Mouse (Mus musculus): ENCODE data around the gene Rad54l. TPM values are rescaled to one million over a fixed set of nuclear protein-coding genes. Genes with fewer than 3 reads are reported as not detected.

Rad54l gene
- polyA plus RNA-seq, 1 experiment from 2014 or later = 1.5 TPM

DNA sequence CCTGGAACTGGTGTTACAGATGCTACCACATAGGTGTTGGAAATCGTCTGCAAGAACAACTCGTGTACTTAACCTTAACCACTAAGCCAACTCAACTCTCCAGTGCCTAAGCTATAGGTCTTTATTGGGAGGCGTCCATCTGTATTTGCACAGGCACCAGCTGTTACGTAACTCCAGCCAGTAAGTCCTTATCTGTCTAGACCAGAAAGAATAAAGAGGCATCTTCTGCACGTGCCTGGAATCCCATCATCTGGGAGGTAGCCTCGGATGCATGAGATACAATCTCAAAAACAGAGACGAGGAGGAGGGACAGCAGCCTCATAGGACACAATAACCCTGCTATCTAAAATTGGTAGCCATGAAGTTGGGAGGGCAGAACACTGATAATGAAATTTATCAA is 22.5 kb downstream of the Rad54l start:
- DNase-seq (ENCODE audit: low spot score) (no peak), ATAC-seq (no peak)
- no peak overlapping the region for H3K27ac ChIP-seq (ENCODE audit: low read length)
- H3K27me3 ChIP-seq (replicated peaks; ENCODE audit: insufficient read depth, low read length) = no peaks in the 10 kb centered on the region
- peaks cover 32% of the 10 kb centered on the region for H3K36me3 ChIP-seq (ENCODE audit: insufficient read depth, low read length)
- no peak overlapping the region for H3K4me2 ChIP-seq (replicated peaks; ENCODE audit: low read depth, low read length)
- TF ChIP-seq EP300 (IDR thresholded peaks at IDR 0.05) (no peak), CTCF (IDR thresholded peaks at IDR 0.05) (no peak)
- no peak overlapping the region for H3K9ac ChIP-seq (replicated peaks; ENCODE audit: low read depth)
- no peak overlapping the region for H3K4me3 ChIP-seq (ENCODE audit: low read depth, low read length)
- H3K4me1 ChIP-seq (ENCODE audit: insufficient read depth, low read depth, low read length) = no peaks in the 10 kb centered on the region
- WGBS = 65% methylated on average over 7 of the region's 7 CpGs
- H3K9me3 ChIP-seq (ENCODE audit: low read length) = no peaks in the 10 kb centered on the region

DNA sequence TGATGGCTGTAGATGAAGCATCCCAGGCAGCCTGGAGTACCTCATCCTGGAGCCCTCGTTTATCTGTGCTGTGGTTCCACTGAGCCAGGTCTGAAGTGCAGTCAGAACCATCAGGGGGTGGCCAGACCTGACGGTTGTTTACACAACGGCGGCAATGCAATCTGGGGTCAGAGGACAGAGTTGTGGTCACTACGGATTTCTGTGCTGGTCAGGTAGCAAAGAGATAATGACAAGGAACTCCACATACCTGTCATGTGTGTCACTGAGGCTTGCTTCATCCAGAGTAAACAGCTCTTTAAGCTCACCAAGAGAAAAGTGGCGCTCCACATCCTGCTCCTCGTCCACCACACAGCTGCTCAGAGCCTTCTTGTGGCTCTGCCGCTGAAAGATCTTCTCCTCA is 26.3 kb downstream of the Rad54l start:
- TF ChIP-seq EP300 (IDR thresholded peaks at IDR 0.05) (no peak), CTCF (IDR thresholded peaks at IDR 0.05) (no peak)
- H3K4me1 ChIP-seq (ENCODE audit: insufficient read depth, low read depth, low read length) = no peaks in the 10 kb centered on the region
- no peak overlapping the region for H3K4me3 ChIP-seq (ENCODE audit: low read depth, low read length)
- no peak overlapping the region for H3K9ac ChIP-seq (replicated peaks; ENCODE audit: low read depth)
- WGBS = 56% methylated on average over 8 of the region's 8 CpGs
- no peak for ATAC-seq
- H3K27me3 ChIP-seq (replicated peaks; ENCODE audit: insufficient read depth, low read length) = no peaks in the 10 kb centered on the region
- H3K9me3 ChIP-seq (ENCODE audit: low read length) = no peaks in the 10 kb centered on the region
- no peak overlapping the region for H3K27ac ChIP-seq (ENCODE audit: low read length)
- peaks cover 54% of the 10 kb centered on the region for H3K36me3 ChIP-seq (ENCODE audit: insufficient read depth, low read length)
- no peak overlapping the region for H3K4me2 ChIP-seq (replicated peaks; ENCODE audit: low read depth, low read length)
- DNase-seq (ENCODE audit: low spot score) = no peak

DNA sequence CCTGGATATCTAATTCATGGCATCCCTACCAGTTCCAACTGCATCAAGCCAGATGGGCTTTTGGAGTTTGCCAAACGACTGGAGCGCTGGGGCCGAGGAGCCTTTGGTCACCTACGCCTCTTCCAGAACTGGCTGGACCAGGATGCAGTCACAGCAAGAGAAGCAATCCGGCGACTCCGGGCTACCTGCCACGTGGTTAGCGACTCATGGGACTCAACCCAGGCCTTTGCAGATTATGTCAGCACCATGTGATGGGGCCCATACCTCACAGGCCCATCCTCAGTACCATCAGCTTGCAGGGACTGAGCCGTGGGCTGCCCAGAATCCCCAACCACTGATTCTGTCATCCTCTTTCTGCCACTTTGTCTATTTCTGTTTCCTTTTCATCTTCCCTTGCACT is 27.2 kb downstream of the Rad54l start:
- ATAC-seq = no peak
- no peaks in the 10 kb centered on the region for H3K27me3 ChIP-seq (replicated peaks; ENCODE audit: insufficient read depth, low read length)
- no peak for DNase-seq (ENCODE audit: low spot score)
- H3K4me1 ChIP-seq (ENCODE audit: insufficient read depth, low read depth, low read length) = no peaks in the 10 kb centered on the region
- H3K9ac ChIP-seq (replicated peaks; ENCODE audit: low read depth) = no peak overlapping the region
- H3K4me3 ChIP-seq (ENCODE audit: low read depth, low read length) = no peak overlapping the region
- H3K36me3 ChIP-seq (ENCODE audit: insufficient read depth, low read length) = peaks cover 62% of the 10 kb centered on the region
- H3K9me3 ChIP-seq (ENCODE audit: low read length) = no peaks in the 10 kb centered on the region
- no peak overlapping the region for H3K4me2 ChIP-seq (replicated peaks; ENCODE audit: low read depth, low read length)
- no peak for TF ChIP-seq EP300 (IDR thresholded peaks at IDR 0.05)
- no peak for TF ChIP-seq CTCF (IDR thresholded peaks at IDR 0.05)
- no peak overlapping the region for H3K27ac ChIP-seq (ENCODE audit: low read length)
- 83% methylated on average over 10 of the region's 10 CpGs for WGBS

DNA sequence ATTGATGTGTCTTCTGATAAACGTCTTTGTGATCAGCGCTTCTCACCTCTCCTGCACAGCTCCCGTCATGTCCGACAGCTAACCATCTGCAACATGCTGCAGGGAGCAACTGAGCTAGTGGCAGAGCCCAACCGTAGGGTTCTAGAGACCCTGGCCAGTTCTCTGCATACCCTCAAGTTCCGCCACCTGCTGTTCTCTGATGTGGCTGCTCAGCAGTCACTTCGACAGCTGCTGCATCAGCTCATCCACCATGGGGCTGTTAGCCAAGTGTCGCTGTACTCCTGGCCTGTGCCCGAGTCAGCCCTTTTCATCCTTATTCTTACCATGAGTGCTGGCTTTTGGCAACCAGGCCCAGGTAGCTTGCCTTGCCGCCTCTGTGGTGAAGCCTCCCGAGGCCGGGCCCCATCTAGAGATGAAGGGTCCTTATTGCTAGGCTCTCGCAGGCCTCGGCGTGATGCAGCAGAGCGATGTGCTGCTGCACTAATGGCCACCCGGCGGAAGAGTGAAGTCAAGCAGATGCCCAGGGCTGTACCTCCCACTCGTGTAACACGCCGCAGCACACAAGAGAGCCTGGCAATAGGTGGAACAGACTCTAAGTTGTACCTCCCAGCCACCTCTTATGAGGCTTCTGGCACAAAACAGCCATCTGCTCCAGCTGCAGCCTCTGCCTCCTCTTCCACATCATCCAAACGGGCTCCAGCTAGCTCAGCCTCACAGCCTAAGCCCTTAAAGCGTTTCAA is 34.8 kb downstream of the Rad54l start:
- H3K9me3 ChIP-seq (ENCODE audit: low read length) = no peaks in the 10 kb centered on the region
- TF ChIP-seq CTCF (IDR thresholded peaks at IDR 0.05) (no peak), EP300 (IDR thresholded peaks at IDR 0.05) (no peak)
- peaks cover 32% of the 10 kb centered on the region for H3K36me3 ChIP-seq (ENCODE audit: insufficient read depth, low read length)
- H3K27me3 ChIP-seq (replicated peaks; ENCODE audit: insufficient read depth, low read length) = no peaks in the 10 kb centered on the region
- H3K4me2 ChIP-seq (replicated peaks; ENCODE audit: low read depth, low read length) = no peak overlapping the region
- ATAC-seq (no peak), DNase-seq (ENCODE audit: low spot score) (no peak)
- no peak overlapping the region for H3K4me3 ChIP-seq (ENCODE audit: low read depth, low read length)
- no peak overlapping the region for H3K9ac ChIP-seq (replicated peaks; ENCODE audit: low read depth)
- 90% methylated on average over 23 of the region's 23 CpGs for WGBS
- H3K27ac ChIP-seq (ENCODE audit: low read length) = no peak overlapping the region
- no peaks in the 10 kb centered on the region for H3K4me1 ChIP-seq (ENCODE audit: insufficient read depth, low read depth, low read length)

DNA sequence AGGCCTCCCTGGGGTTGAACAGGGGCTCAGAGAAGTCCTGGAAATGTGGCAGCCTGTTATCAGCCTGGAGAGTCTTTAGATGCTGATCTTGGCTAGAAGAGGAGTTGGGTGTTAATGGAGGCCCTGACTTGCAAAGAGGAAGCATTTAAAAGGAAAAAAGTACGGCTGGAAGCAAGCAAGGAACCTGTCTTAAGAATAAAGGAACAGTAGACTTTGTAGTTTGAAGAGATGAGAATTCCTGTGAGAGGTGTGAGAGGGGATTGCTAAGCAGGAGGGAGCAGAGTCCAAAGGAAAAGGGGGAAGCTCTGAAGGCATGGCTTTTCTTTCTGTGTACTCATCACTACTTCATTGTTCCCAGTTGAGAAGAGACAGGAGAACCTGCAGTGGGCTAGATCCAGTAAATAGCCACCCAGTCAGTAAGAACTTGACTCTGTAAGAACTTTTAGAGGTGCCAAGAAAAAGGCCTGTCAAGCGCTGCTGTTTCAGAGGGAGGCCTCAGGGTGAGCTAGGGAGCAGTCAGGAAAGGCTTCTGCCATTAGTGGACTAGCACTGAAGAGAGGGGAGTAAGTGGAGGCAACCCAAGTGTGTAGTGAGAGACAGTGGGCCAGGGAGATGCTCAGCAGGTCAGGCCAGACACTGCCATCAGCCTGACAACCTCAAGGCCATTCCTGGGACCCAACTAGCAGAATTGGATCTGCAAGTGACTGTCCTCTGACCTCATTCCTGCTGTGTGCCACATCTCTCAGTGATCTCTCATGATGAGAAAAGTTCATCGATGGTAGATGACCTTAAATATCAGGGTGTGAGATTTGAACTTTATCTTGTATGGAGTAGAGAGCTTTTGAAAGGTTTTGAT is 46.0 kb downstream of the Rad54l start:
- peaks cover 10% of the 10 kb centered on the region; the same call in 1 of the 2 replicates for H3K36me3 ChIP-seq (ENCODE audit: insufficient read depth, low read length)
- no peak for TF ChIP-seq EP300 (IDR thresholded peaks at IDR 0.05)
- peak; percentile 23; the same call in 1 of the 2 replicates for TF ChIP-seq CTCF (IDR thresholded peaks at IDR 0.05)
- ATAC-seq = no peak
- H3K9ac ChIP-seq (replicated peaks; ENCODE audit: low read depth) = peak overlapping the region; percentile 98
- H3K27me3 ChIP-seq (replicated peaks; ENCODE audit: insufficient read depth, low read length) = no peaks in the 10 kb centered on the region
- peak overlapping the region; percentile 98 for H3K27ac ChIP-seq (ENCODE audit: low read length)
- DNase-seq (ENCODE audit: low spot score) = peak; percentile 47
- peaks cover 15% of the 10 kb centered on the region; the same call in 1 of the 2 replicates for H3K4me1 ChIP-seq (ENCODE audit: insufficient read depth, low read depth, low read length)
- H3K4me3 ChIP-seq (ENCODE audit: low read depth, low read length) = peak overlapping the region; percentile 93
- WGBS = 52% methylated on average over 3 of the region's 3 CpGs
- H3K4me2 ChIP-seq (replicated peaks; ENCODE audit: low read depth, low read length) = peak overlapping the region; percentile 84
- no peaks in the 10 kb centered on the region for H3K9me3 ChIP-seq (ENCODE audit: low read length)
